Mouse (Mus musculus) midbrain, postnatal 0 days (tissue): Measurements from ENCODE around the gene Klra17. TPM values are rescaled to one million over a fixed set of nuclear protein-coding genes. Genes with fewer than 3 reads are reported as not detected.
"Not testable (repeated sequence)": the region's sequence is repeated elsewhere in the genome, so short reads cannot be mapped to it uniquely, and the experiment has no call there.

Source experiments
- ATAC-seq: fragments of 200-750 bp; cut with Nextera tagmentation; 2 replicates; pipeline ENCODE4 v1.8.0; 2017; ENCODE audit warnings: moderate number of reproducible peaks, mild to moderate bottlenecking, moderate TSS enrichment, moderate library complexity; ENCODE audit not compliant: low FRiP score
- DNase-seq: peaks from one replicate; pipeline ENCODE4 v3.0.0-alpha.2; 2015; ENCODE audit warnings: low spot score
- H3K27ac ChIP-seq: fragments of 300-500 bp; sonication (generic); 2 replicates; pipeline ENCODE4 v1.5.1; 2014; ENCODE audit warnings: low read depth, mild to moderate bottlenecking, low read length, mixed read lengths
- H3K27me3 ChIP-seq: fragments of 300-500 bp; sonication (generic); 2 replicates; pipeline ENCODE4 v1.6.1; 2014; ENCODE audit warnings: low read length, control low read depth, mixed read lengths; ENCODE audit not compliant: insufficient read depth
- H3K36me3 ChIP-seq: fragments of 300-500 bp; sonication (generic); 2 replicates; pipeline ENCODE4 v1.6.1; 2014; ENCODE audit warnings: low read length, control low read depth, mixed read lengths; ENCODE audit not compliant: insufficient read depth
- H3K4me1 ChIP-seq: fragments of 300-500 bp; sonication (generic); 2 replicates; pipeline ENCODE4 v1.6.1; 2014; ENCODE audit warnings: mild to moderate bottlenecking, control low read depth, antibody characterized with exemption, low read length, mixed read lengths; ENCODE audit not compliant: insufficient read depth
- H3K4me2 ChIP-seq: fragments of 300-500 bp; sonication (generic); 2 replicates; pipeline ENCODE4 v1.6.1; 2014; ENCODE audit warnings: low read depth, mild to moderate bottlenecking, low read length, mixed read lengths; ENCODE audit not compliant: poor library complexity, severe bottlenecking
- H3K4me3 ChIP-seq: fragments of 300-500 bp; sonication (generic); 2 replicates; pipeline ENCODE4 v1.5.1; 2014; ENCODE audit warnings: low read depth, mild to moderate bottlenecking, low read length, moderate library complexity
- H3K9ac ChIP-seq: fragments of 300-500 bp; sonication (generic); replicated peaks from 2 replicates; pipeline ENCODE4 v1.6.1; 2014; ENCODE audit warnings: mild to moderate bottlenecking, low read length, moderate library complexity, mixed read lengths; ENCODE audit not compliant: poor library complexity, severe bottlenecking
- H3K9me3 ChIP-seq: fragments of 300-500 bp; sonication (generic); 2 replicates; pipeline ENCODE4 v1.6.1; 2016; ENCODE audit warnings: low read length, control low read depth
- CTCF ChIP-seq: IDR thresholded peaks from 2 replicates; pipeline ENCODE4 v1.5.1; 2016; ENCODE audit warnings: antibody characterized with exemption, mild to moderate bottlenecking
- WGBS: fragments of 180-500 bp; shearing (Covaris S2); extraction: QIAGEN DNeasy Blood & Tissue Kit; methylation state at CpG from one replicate; pipeline ENCODE4 v1.1.7; 2014; 5-methylcytosine and 5-hydroxymethylcytosine counted together
- polyA plus RNA-seq: library from polyadenylated mRNA; unstranded; fragments of >200 nt; fragmentation: Nextera tagmentation; extraction: Ambion mirVana; gene quantifications from 2 replicates; pipeline ENCODE4 v1.2.1, GENCODE M21; 2015
- total RNA-seq: library from RNA; depleted of rRNA; stranded (reverse); fragments of >200 nt; gene quantifications from 2 replicates; pipeline ENCODE4 v1.2.3, GENCODE M21; 2014; rRNA removed

Gene Klra17
- total and polyA plus RNA-seq, 2 experiments from 2014 or later = not detected

DNA sequence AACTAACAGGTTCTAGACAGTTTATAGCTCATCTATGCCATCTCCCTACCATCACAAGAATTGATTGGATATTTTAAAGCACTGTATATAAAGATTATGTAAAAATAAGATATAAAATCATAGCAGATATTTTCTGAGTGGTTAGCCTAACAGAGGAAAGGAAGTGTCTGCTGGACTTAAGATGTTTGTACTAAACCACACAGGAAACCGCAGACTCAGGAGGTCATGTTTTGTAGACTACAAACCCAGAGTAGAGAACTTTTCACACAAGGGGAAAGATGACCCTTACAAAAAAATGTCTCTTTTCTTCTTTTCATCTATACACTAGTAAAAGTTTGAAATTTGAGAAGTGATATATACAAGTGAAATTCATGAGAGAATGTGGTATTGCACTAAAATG is 52.5 kb downstream of the Klra17 start:
- Histone ChIP-seq H3K27ac (no peak overlapping the region), H3K4me3 (no peak overlapping the region), H3K9ac (no peak overlapping the region), H3K36me3 (no peaks in the 10 kb centered on the region), H3K27me3 (no peaks in the 10 kb centered on the region), H3K4me1 (no peaks in the 10 kb centered on the region), H3K4me2 (no peak overlapping the region), H3K9me3 (0 out of 2 replicates have a peak, but pooled peaks cover 8% of the 10 kb centered on the region)
- ATAC-seq = no peak
- TF ChIP-seq CTCF = no peak
- DNase-seq = no peak
- WGBS = 72% methylated on average over 1 of the region's 1 CpGs

DNA sequence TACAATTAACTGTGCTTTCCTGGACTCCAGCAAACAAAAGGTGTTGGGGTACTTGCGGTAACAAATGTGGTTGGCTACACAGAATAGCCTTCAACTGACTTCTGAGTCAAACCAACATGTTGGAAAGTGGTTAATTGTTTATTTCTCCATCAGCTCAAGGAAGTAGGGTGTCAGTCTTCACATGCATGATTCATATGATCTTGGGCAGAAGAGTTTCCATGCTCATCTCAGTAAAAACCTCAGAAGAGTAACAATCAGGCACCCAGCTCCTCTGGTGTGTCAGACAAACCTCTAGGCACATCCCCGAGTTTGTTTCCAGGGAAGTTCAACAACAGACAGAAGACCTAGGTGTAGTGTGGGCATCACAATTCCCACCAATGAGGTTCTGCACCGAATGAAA is 58.7 kb downstream of the Klra17 start:
- Histone ChIP-seq H3K27me3 (no peaks in the 10 kb centered on the region), H3K4me2 (no peak overlapping the region), H3K36me3 (no peaks in the 10 kb centered on the region), H3K4me1 (no peaks in the 10 kb centered on the region), H3K27ac (no peak overlapping the region), H3K9me3 (peaks cover 6% of the 10 kb centered on the region; the same call in 1 of the 2 replicates), H3K4me3 (no peak overlapping the region), H3K9ac (no peak overlapping the region)
- TF ChIP-seq CTCF = no peak
- no peak for ATAC-seq
- WGBS = 62% methylated on average over 3 of the region's 3 CpGs
- DNase-seq = no peak

DNA sequence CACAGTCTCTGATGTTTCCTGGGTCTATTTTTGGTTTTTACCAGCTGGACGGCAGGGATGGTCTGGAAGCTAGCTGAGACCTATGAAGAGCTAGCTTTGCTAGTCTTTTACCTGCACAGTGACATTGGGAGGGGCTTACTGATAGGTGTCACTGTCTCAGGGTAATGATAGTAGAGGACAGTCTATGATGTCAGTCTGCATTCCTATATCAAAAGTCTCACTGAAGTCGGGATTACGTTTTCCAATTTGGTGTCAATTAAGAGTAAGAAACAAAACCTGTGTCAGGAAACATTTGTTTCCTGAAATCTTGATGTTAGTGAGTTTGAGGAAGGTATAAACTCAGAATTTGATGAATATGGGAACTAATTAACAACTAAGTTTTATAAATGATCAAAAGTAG is 92.3 kb downstream of the Klra17 start, which contains the start of gene Gm156:
Gm156 (minus strand) TSS at position 101 of the 400 bp plus-strand sequence.
- H3K4me2 ChIP-seq, H3K27ac ChIP-seq, H3K27me3 ChIP-seq, H3K4me1 ChIP-seq, H3K9me3 ChIP-seq, H3K4me3 ChIP-seq, ATAC-seq, H3K36me3 ChIP-seq, DNase-seq, H3K9ac ChIP-seq: not testable (repeated sequence)
- 88% methylated on average over 3 of the region's 3 CpGs for WGBS

Other genes with a start within 250 kb of the Klra17 start
- not detected in 2 replicates for gene Klrc3, start 233.3 kb downstream of the Klra17 start, total RNA-seq
- not detected in 2 replicates for gene Klrc3, start 233.3 kb downstream of the Klra17 start, polyA plus RNA-seq
- not detected in 2 replicates for gene Klrc2, start 216.0 kb downstream of the Klra17 start, total RNA-seq
- gene Klrc2, start 216.0 kb downstream of the Klra17 start, polyA plus RNA-seq = not detected in 2 replicates
- not detected in 2 replicates for gene Klrc1, start 197.7 kb downstream of the Klra17 start, total RNA-seq
- not detected in 2 replicates for gene Klrc1, start 197.7 kb downstream of the Klra17 start, polyA plus RNA-seq
- gene Klri1, start 159.5 kb downstream of the Klra17 start, total RNA-seq = not detected in 2 replicates
- not detected in 2 replicates for gene Klri1, start 159.5 kb downstream of the Klra17 start, polyA plus RNA-seq
- 0.14 TPM in 1 of 2 replicates, not detected in the other for gene Klri2, start 136.2 kb downstream of the Klra17 start, total RNA-seq
- 0.04 TPM in 1 of 2 replicates, not detected in the other for gene Klri2, start 136.2 kb downstream of the Klra17 start, polyA plus RNA-seq
- not detected in 2 replicates for gene Gm156, start 92.4 kb downstream of the Klra17 start, total RNA-seq
- not detected in 2 replicates for gene Gm156, start 92.4 kb downstream of the Klra17 start, polyA plus RNA-seq
- gene Gm17631, start 14.0 kb downstream of the Klra17 start, total RNA-seq = not detected in 2 replicates
- not detected in 2 replicates for gene Gm17631, start 14.0 kb downstream of the Klra17 start, polyA plus RNA-seq
- gene Klra5, start 41.0 kb upstream of the Klra17 start, total RNA-seq = not detected in 2 replicates
- gene Klra5, start 41.0 kb upstream of the Klra17 start, polyA plus RNA-seq = not detected in 2 replicates
- gene Klra6, start 150.3 kb upstream of the Klra17 start, total RNA-seq = not detected in 2 replicates
- not detected in 2 replicates for gene Klra6, start 150.3 kb upstream of the Klra17 start, polyA plus RNA-seq
- gene Klra4, start 190.6 kb upstream of the Klra17 start, total RNA-seq = not detected in 2 replicates
- not detected in 2 replicates for gene Klra4, start 190.6 kb upstream of the Klra17 start, polyA plus RNA-seq